Mouse (Mus musculus) C2C12 (cell line): ENCODE data around the gene Mvd.

Experiments used
- CTCF ChIP-seq: IDR thresholded peaks from one replicate; pipeline ENCODE4 v1.5.1; 2011; ENCODE audit not compliant: control insufficient read depth, insufficient read depth, insufficient read length
- FOSL1 ChIP-seq: IDR thresholded peaks from one replicate; pipeline ENCODE4 v1.8.0; 2011; ENCODE audit warnings: mild to moderate bottlenecking, low read length; ENCODE audit not compliant: poor library complexity, insufficient read depth, severe bottlenecking
- MAX ChIP-seq: IDR thresholded peaks from one replicate; pipeline ENCODE4 v1.6.1; 2011; ENCODE audit warnings: mild to moderate bottlenecking, control low read depth
- MYOD1 ChIP-seq: IDR thresholded peaks from one replicate; pipeline ENCODE4 v1.6.1; 2011; ENCODE audit warnings: low read depth; ENCODE audit not compliant: control insufficient read depth, insufficient read length
- MYOG ChIP-seq: IDR thresholded peaks from one replicate; pipeline ENCODE4 v1.6.1; 2011; ENCODE audit not compliant: control insufficient read depth, insufficient read length; ENCODE audit errors: extremely low read depth
- USF1 ChIP-seq: IDR thresholded peaks from one replicate; pipeline ENCODE4 v1.6.1; 2011; ENCODE audit warnings: low read depth, mild to moderate bottlenecking, control low read depth, moderate library complexity

- TF ChIP-seq CTCF, result no peak
- no peak for TF ChIP-seq USF1
- no peak for TF ChIP-seq MAX
- TF ChIP-seq MYOG, result no peak
- TF ChIP-seq MYOD1, result no peak
- TF ChIP-seq FOSL1, result no peak
Observed at GRCm38 (mm10) chr8:122439336-122439735, 3.9 kb downstream of the Mvd start.
